Mouse (Mus musculus) hindbrain, embryonic 11.5 days (tissue): Measurements from ENCODE around the gene Cyp2w1. TPM values are rescaled to one million over a fixed set of nuclear protein-coding genes. Genes with fewer than 3 reads are reported as not detected.
"Not testable (repeated sequence)": the region's sequence is repeated elsewhere in the genome, so short reads cannot be mapped to it uniquely, and the experiment has no call there.

Experiments used
- ATAC-seq: fragments of 200-750 bp; cut with Nextera tagmentation; 2 replicates; pipeline ENCODE4 v1.8.0; 2017; ENCODE audit warnings: mild to moderate bottlenecking, moderate TSS enrichment, moderate library complexity; ENCODE audit not compliant: low FRiP score
- DNase-seq: peaks from one replicate; pipeline ENCODE4 v3.0.0-alpha.2; 2015; ENCODE audit warnings: low spot score
- H3K27ac ChIP-seq: fragments of 300-500 bp; sonication (generic); 2 replicates; pipeline ENCODE4 v1.5.1; 2014; ENCODE audit warnings: mild to moderate bottlenecking, low read depth, low read length
- H3K27me3 ChIP-seq: fragments of 300-500 bp; sonication (generic); 2 replicates; pipeline ENCODE4 v1.6.1; 2014; ENCODE audit warnings: mild to moderate bottlenecking, low read length, moderate library complexity, mixed read lengths; ENCODE audit not compliant: control insufficient read depth, insufficient read depth
- H3K36me3 ChIP-seq: fragments of 300-500 bp; sonication (generic); 2 replicates; pipeline ENCODE4 v1.6.1; 2014; ENCODE audit warnings: mild to moderate bottlenecking, low read length, moderate library complexity, mixed read lengths; ENCODE audit not compliant: control insufficient read depth, insufficient read depth
- H3K4me1 ChIP-seq: fragments of 300-500 bp; sonication (generic); replicated peaks from 2 replicates; pipeline ENCODE4 v1.6.1; 2014; ENCODE audit warnings: low read length, mixed read lengths; ENCODE audit not compliant: control insufficient read depth, insufficient read depth
- H3K4me2 ChIP-seq: fragments of 300-500 bp; sonication (generic); replicated peaks from 2 replicates; pipeline ENCODE4 v1.6.1; 2014; ENCODE audit warnings: mild to moderate bottlenecking, low read depth, low read length
- H3K4me3 ChIP-seq: fragments of 300-500 bp; sonication (generic); 2 replicates; pipeline ENCODE4 v1.5.1; 2014; ENCODE audit warnings: low read depth, low read length
- H3K9ac ChIP-seq: fragments of 300-500 bp; sonication (generic); 2 replicates; pipeline ENCODE4 v1.6.1; 2014; ENCODE audit warnings: low read depth, low read length
- H3K9me3 ChIP-seq: fragments of 300-500 bp; sonication (generic); 2 replicates; pipeline ENCODE4 v1.6.1; 2016; ENCODE audit warnings: low read length; ENCODE audit not compliant: control insufficient read depth
- WGBS: fragments of 180-500 bp; shearing (Covaris S2); extraction: QIAGEN DNeasy Blood & Tissue Kit; methylation state at CpG from one replicate; pipeline ENCODE4 v1.1.7; 2014; 5-methylcytosine and 5-hydroxymethylcytosine counted together
- polyA plus RNA-seq: library from polyadenylated mRNA; unstranded; fragments of >200 nt; fragmentation: Nextera tagmentation; extraction: Ambion mirVana; gene quantifications from 2 replicates; pipeline ENCODE4 v1.2.1, GENCODE M21; 2014

Gene Cyp2w1
- polyA plus RNA-seq, 1 experiment from 2014 or later: not detected

DNA sequence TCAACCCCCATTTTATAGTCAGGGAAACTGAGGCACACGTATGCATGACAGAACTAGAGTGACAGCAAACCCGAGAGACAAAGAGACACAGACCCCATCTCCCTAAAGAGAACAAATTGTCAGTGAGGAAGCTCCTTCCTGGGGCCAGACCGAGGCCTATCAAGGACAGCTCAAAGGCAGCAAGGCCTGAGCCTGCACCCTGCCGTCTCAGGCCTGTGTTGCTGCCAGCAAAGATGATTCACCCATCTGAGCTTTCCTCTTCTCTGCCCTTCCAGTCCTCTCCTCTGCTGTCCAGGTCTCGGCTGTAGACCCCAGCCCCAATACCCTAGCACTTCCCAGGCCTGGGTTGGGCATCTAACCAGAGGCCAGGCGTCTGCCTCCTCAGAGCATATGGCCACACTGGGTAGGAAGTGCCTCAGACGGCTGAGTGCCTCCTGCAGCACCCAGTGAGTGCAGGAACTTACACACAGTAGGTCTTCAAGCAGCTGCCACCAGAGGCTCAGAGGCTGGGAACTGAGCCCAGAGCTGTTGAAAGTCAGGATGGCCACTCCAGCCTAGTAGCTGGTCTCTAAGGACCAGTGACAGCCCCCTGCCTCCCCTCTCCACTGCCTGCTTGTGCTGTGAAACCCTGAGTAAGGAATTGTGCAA is 25.3 kb upstream of the Cyp2w1 start:
- Histone ChIP-seq H3K4me3 (no peak overlapping the region), H3K9ac (no peak overlapping the region), H3K36me3 (no peaks in the 10 kb centered on the region), H3K4me1 (0 out of 2 replicates have a peak, but pooled peaks cover 5% of the 10 kb centered on the region), H3K27ac (no peak overlapping the region), H3K27me3 (peaks cover 27% of the 10 kb centered on the region), H3K9me3 (no peaks in the 10 kb centered on the region), H3K4me2 (no peak overlapping the region)
- ATAC-seq (no peak), DNase-seq (no peak)
- 68% methylated on average over 7 of the region's 7 CpGs for WGBS

DNA sequence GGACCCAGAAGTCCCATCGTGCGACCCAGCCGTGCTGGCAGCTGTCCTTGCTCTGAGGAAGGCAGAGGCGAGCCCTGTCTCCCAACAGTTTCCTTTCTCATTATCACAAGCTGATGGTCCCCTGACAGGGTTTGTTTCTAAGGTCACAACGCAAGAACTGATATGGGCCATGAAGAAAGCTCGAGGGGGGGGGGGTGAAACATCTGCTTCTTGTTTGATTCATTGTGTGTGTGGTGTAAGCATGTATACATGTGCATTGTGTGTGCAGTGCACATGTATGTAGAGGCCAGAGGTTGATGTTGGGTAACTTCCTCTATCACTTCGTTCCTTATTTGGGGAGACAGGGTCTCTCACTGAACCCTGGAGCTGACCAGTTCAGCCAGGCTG is 24.8 kb upstream of the Cyp2w1 start:
- ATAC-seq (no peak), DNase-seq (no peak)
- Histone ChIP-seq H3K36me3 (no peaks in the 10 kb centered on the region), H3K27ac (no peak overlapping the region), H3K9me3 (no peaks in the 10 kb centered on the region), H3K27me3 (peaks cover 27% of the 10 kb centered on the region), H3K9ac (no peak overlapping the region), H3K4me1 (0 out of 2 replicates have a peak, but pooled peaks cover 5% of the 10 kb centered on the region), H3K4me2 (no peak overlapping the region), H3K4me3 (no peak overlapping the region)
- 67% methylated on average over 7 of the region's 7 CpGs for WGBS

- no peak for DNase-seq
- Histone ChIP-seq H3K4me3 (no peak overlapping the region), H3K36me3 (no peaks in the 10 kb centered on the region), H3K9me3 (no peaks in the 10 kb centered on the region), H3K27me3 (peaks cover 4% of the 10 kb centered on the region), H3K9ac (no peak overlapping the region), H3K4me2 (no peak overlapping the region), H3K4me1 (no peaks in the 10 kb centered on the region), H3K27ac (no peak overlapping the region)
- 76% methylated on average over 7 of the region's 7 CpGs for WGBS
- no peak for ATAC-seq
Measured at GRCm38 (mm10) chr5:139330766-139331165, 21.7 kb upstream of the Cyp2w1 start.

- H3K4me1 ChIP-seq: no peaks in the 10 kb centered on the region
- WGBS: 22% methylated on average over 8 of the region's 8 CpGs
- peak; percentile 31 for ATAC-seq
Measured at GRCm38 (mm10) chr5:139331742-139332141, 20.7 kb upstream of the Cyp2w1 start.

GRCm38 (mm10) chr5:139332590-139333272 is 19.7 kb upstream of the Cyp2w1 start:
- H3K4me2 ChIP-seq: no peak overlapping the region
- peaks cover 5% of the 10 kb centered on the region; the same call in 1 of the 2 replicates for H3K36me3 ChIP-seq
- no peak for DNase-seq
- no peaks in the 10 kb centered on the region for H3K4me1 ChIP-seq
- H3K9me3 ChIP-seq: no peaks in the 10 kb centered on the region
- H3K27ac ChIP-seq: no peak overlapping the region
- WGBS: 82% methylated on average over 8 of the region's 8 CpGs
- no peak overlapping the region for H3K9ac ChIP-seq
- no peaks in the 10 kb centered on the region for H3K27me3 ChIP-seq
- H3K4me3 ChIP-seq: no peak overlapping the region
- ATAC-seq: no peak

More at GRCm38 (mm10) chr5:139331742-139332141, 20.7 kb upstream of the Cyp2w1 start:
- DNase-seq: peak; percentile 90
- H3K9ac ChIP-seq: no peak overlapping the region
- H3K27ac ChIP-seq: no peak overlapping the region
- no peaks in the 10 kb centered on the region for H3K27me3 ChIP-seq
- no peak overlapping the region for H3K4me2 ChIP-seq
- H3K36me3 ChIP-seq: peaks cover 4% of the 10 kb centered on the region; the same call in 1 of the 2 replicates
- no peaks in the 10 kb centered on the region for H3K9me3 ChIP-seq
- no peak overlapping the region for H3K4me3 ChIP-seq

- no peak overlapping the region for H3K4me2 ChIP-seq
- H3K4me1 ChIP-seq: no peaks in the 10 kb centered on the region
- no peak overlapping the region for H3K9ac ChIP-seq
- ATAC-seq: no peak
- H3K4me3 ChIP-seq: no peak overlapping the region
- H3K27ac ChIP-seq: no peak overlapping the region
- DNase-seq: no peak
- no peaks in the 10 kb centered on the region for H3K27me3 ChIP-seq
- 86% methylated on average over 16 of the region's 16 CpGs for WGBS
- no peaks in the 10 kb centered on the region for H3K9me3 ChIP-seq
- peaks cover 5% of the 10 kb centered on the region; the same call in 1 of the 2 replicates for H3K36me3 ChIP-seq
Measured at GRCm38 (mm10) chr5:139333301-139334013, 19.0 kb upstream of the Cyp2w1 start.

- H3K4me1 ChIP-seq, H3K4me3 ChIP-seq, H3K9ac ChIP-seq, DNase-seq, H3K9me3 ChIP-seq, H3K36me3 ChIP-seq, H3K4me2 ChIP-seq, H3K27me3 ChIP-seq, ATAC-seq, H3K27ac ChIP-seq: not testable (repeated sequence)
- 86% methylated on average over 10 of the region's 10 CpGs for WGBS
Measured at GRCm38 (mm10) chr5:139334394-139334793, 18.0 kb upstream of the Cyp2w1 start.

DNA sequence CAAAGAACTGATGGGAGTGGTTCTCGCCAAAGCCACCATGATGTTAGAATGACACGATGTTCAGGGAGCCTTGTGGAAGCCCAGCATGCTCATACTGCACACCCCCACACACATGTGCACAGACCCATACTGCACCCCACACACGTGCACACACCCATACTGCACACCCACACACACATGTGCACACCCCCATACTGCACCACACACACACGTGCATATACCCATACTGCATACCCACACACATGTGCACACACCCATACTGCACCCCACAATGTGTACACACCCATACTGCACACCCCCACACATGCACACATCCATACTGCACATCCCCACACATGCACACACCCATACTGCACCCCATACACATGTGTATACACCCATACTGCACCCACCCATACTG is 16.8 kb upstream of the Cyp2w1 start:
- H3K4me1 ChIP-seq: no peaks in the 10 kb centered on the region
- WGBS: 98% methylated on average over 4 of the region's 4 CpGs
- no peak overlapping the region for H3K4me3 ChIP-seq
- H3K4me2 ChIP-seq: no peak overlapping the region
- no peak overlapping the region for H3K27ac ChIP-seq
- H3K9ac ChIP-seq: no peak overlapping the region
- no peaks in the 10 kb centered on the region for H3K27me3 ChIP-seq
- H3K9me3 ChIP-seq: no peaks in the 10 kb centered on the region
- peaks cover 14% of the 10 kb centered on the region for H3K36me3 ChIP-seq
- peak; percentile 43; the same call in 1 of the 2 replicates for ATAC-seq
- no peak for DNase-seq
